Mouse (Mus musculus): ENCODE measurements around the gene Adamtsl4. TPM values are rescaled to one million over a fixed set of nuclear protein-coding genes. Genes with fewer than 3 reads are reported as not detected.

Gene Adamtsl4
- polyA plus RNA-seq, 1 experiment from 2014 or later: 3.9 TPM

GRCm38 (mm10) chr3:95664940-95665352 lies 22.8 kb downstream of the Adamtsl4 start:
- H3K4me1 ChIP-seq (ENCODE audit: insufficient read depth, low read length): peaks cover 81% of the 10 kb centered on the region
- H3K27ac ChIP-seq (ENCODE audit: low read length): peak overlapping the region; percentile 3; the same call in 1 of the 2 replicates
- no peak overlapping the region for H3K4me2 ChIP-seq (replicated peaks; ENCODE audit: low read depth, low read length)
- no peaks in the 10 kb centered on the region for H3K27me3 ChIP-seq (ENCODE audit: insufficient read depth, low read length)
- H3K9ac ChIP-seq (replicated peaks; ENCODE audit: low read length): no peak overlapping the region
- peaks cover 43% of the 10 kb centered on the region for H3K36me3 ChIP-seq (ENCODE audit: insufficient read depth, low read length)
- no peak for ATAC-seq (ENCODE audit: low FRiP score, low TSS enrichment)
- no peaks in the 10 kb centered on the region for H3K9me3 ChIP-seq (ENCODE audit: low read length)
- H3K4me3 ChIP-seq (ENCODE audit: low read length): no peak overlapping the region
- WGBS: 85% methylated on average over 4 of the region's 4 CpGs

- no peak overlapping the region for H3K4me2 ChIP-seq (replicated peaks; ENCODE audit: low read depth, low read length)
- peaks cover 81% of the 10 kb centered on the region for H3K4me1 ChIP-seq (ENCODE audit: insufficient read depth, low read length)
- ATAC-seq (ENCODE audit: low FRiP score, low TSS enrichment): no peak
- H3K9ac ChIP-seq (replicated peaks; ENCODE audit: low read length): no peak overlapping the region
- no peaks in the 10 kb centered on the region for H3K27me3 ChIP-seq (ENCODE audit: insufficient read depth, low read length)
- WGBS: 91% methylated on average over 3 of the region's 3 CpGs
- H3K9me3 ChIP-seq (ENCODE audit: low read length): no peaks in the 10 kb centered on the region
- H3K36me3 ChIP-seq (ENCODE audit: insufficient read depth, low read length): peaks cover 37% of the 10 kb centered on the region
- H3K4me3 ChIP-seq (ENCODE audit: low read length): no peak overlapping the region
- H3K27ac ChIP-seq (ENCODE audit: low read length): peak overlapping the region; percentile 5
Observed at GRCm38 (mm10) chr3:95663969-95664608, 23.6 kb downstream of the Adamtsl4 start.

GRCm38 (mm10) chr3:95663486-95663885 lies 24.2 kb downstream of the Adamtsl4 start:
- H3K4me3 ChIP-seq (ENCODE audit: low read length): no peak overlapping the region
- WGBS: 79% methylated on average over 2 of the region's 2 CpGs
- peaks cover 37% of the 10 kb centered on the region for H3K36me3 ChIP-seq (ENCODE audit: insufficient read depth, low read length)
- H3K4me2 ChIP-seq (replicated peaks; ENCODE audit: low read depth, low read length): no peak overlapping the region
- no peaks in the 10 kb centered on the region for H3K27me3 ChIP-seq (ENCODE audit: insufficient read depth, low read length)
- no peak overlapping the region for H3K9ac ChIP-seq (replicated peaks; ENCODE audit: low read length)
- no peaks in the 10 kb centered on the region for H3K9me3 ChIP-seq (ENCODE audit: low read length)
- H3K27ac ChIP-seq (ENCODE audit: low read length): peak overlapping the region; percentile 5; the same call in 1 of the 2 replicates
- no peak for ATAC-seq (ENCODE audit: low FRiP score, low TSS enrichment)
- H3K4me1 ChIP-seq (ENCODE audit: insufficient read depth, low read length): peaks cover 77% of the 10 kb centered on the region

GRCm38 (mm10) chr3:95662724-95663449 lies 24.8 kb downstream of the Adamtsl4 start:
- Histone ChIP-seq H3K4me3 (ENCODE audit: low read length) (peak overlapping the region; percentile 2; the same call in 1 of the 2 replicates), H3K4me2 (replicated peaks; ENCODE audit: low read depth, low read length) (peak overlapping the region; percentile 32), H3K36me3 (ENCODE audit: insufficient read depth, low read length) (peaks cover 37% of the 10 kb centered on the region), H3K9me3 (ENCODE audit: low read length) (no peaks in the 10 kb centered on the region), H3K4me1 (ENCODE audit: insufficient read depth, low read length) (peaks cover 71% of the 10 kb centered on the region), H3K27ac (ENCODE audit: low read length) (peak overlapping the region; percentile 22; the same call in 1 of the 2 replicates), H3K9ac (replicated peaks; ENCODE audit: low read length) (no peak overlapping the region), H3K27me3 (ENCODE audit: insufficient read depth, low read length) (no peaks in the 10 kb centered on the region)
- 72% methylated on average over 7 of the region's 7 CpGs for WGBS
- no peak for ATAC-seq (ENCODE audit: low FRiP score, low TSS enrichment)

- Histone ChIP-seq H3K9ac (replicated peaks; ENCODE audit: low read length) (no peak overlapping the region), H3K4me3 (ENCODE audit: low read length) (peak overlapping the region; percentile 23), H3K27ac (ENCODE audit: low read length) (peak overlapping the region; percentile 22; the same call in 1 of the 2 replicates), H3K36me3 (ENCODE audit: insufficient read depth, low read length) (peaks cover 37% of the 10 kb centered on the region), H3K9me3 (ENCODE audit: low read length) (no peaks in the 10 kb centered on the region), H3K4me1 (ENCODE audit: insufficient read depth, low read length) (peaks cover 64% of the 10 kb centered on the region), H3K27me3 (ENCODE audit: insufficient read depth, low read length) (no peaks in the 10 kb centered on the region), H3K4me2 (replicated peaks; ENCODE audit: low read depth, low read length) (peak overlapping the region; percentile 32)
- ATAC-seq (ENCODE audit: low FRiP score, low TSS enrichment): no peak
- 38% methylated on average over 7 of the region's 7 CpGs for WGBS
Observed at GRCm38 (mm10) chr3:95661945-95662715, 25.6 kb downstream of the Adamtsl4 start.

GRCm38 (mm10) chr3:95660788-95661478 lies 26.8 kb downstream of the Adamtsl4 start:
- Histone ChIP-seq H3K36me3 (ENCODE audit: insufficient read depth, low read length) (peaks cover 37% of the 10 kb centered on the region), H3K27ac (ENCODE audit: low read length) (0 out of 2 replicates have a peak overlapping the region, but pooled peaks have one; percentile 13), H3K4me2 (replicated peaks; ENCODE audit: low read depth, low read length) (peak overlapping the region; percentile 80), H3K9ac (replicated peaks; ENCODE audit: low read length) (peak overlapping the region; percentile 100), H3K9me3 (ENCODE audit: low read length) (no peaks in the 10 kb centered on the region), H3K27me3 (ENCODE audit: insufficient read depth, low read length) (no peaks in the 10 kb centered on the region), H3K4me3 (ENCODE audit: low read length) (peak overlapping the region; percentile 99), H3K4me1 (ENCODE audit: insufficient read depth, low read length) (peaks cover 54% of the 10 kb centered on the region)
- 20% methylated on average over 2 of the region's 2 CpGs for WGBS
- ATAC-seq (ENCODE audit: low FRiP score, low TSS enrichment): no peak

GRCm38 (mm10) chr3:95659948-95660347 lies 27.8 kb downstream of the Adamtsl4 start:
- Histone ChIP-seq H3K9ac (replicated peaks; ENCODE audit: low read length) (peak overlapping the region; percentile 100), H3K4me1 (ENCODE audit: insufficient read depth, low read length) (peaks cover 44% of the 10 kb centered on the region), H3K36me3 (ENCODE audit: insufficient read depth, low read length) (peaks cover 33% of the 10 kb centered on the region), H3K27ac (ENCODE audit: low read length) (peak overlapping the region; percentile 99), H3K9me3 (ENCODE audit: low read length) (no peaks in the 10 kb centered on the region), H3K4me2 (replicated peaks; ENCODE audit: low read depth, low read length) (peak overlapping the region; percentile 80), H3K27me3 (ENCODE audit: insufficient read depth, low read length) (no peaks in the 10 kb centered on the region), H3K4me3 (ENCODE audit: low read length) (peak overlapping the region; percentile 99)
- no peak for ATAC-seq (ENCODE audit: low FRiP score, low TSS enrichment)
- WGBS: 2% methylated on average over 8 of the region's 8 CpGs

GRCm38 (mm10) chr3:95658868-95659712 lies 28.6 kb downstream of the Adamtsl4 start:
- no peaks in the 10 kb centered on the region for H3K9me3 ChIP-seq (ENCODE audit: low read length)
- no peaks in the 10 kb centered on the region for H3K27me3 ChIP-seq (ENCODE audit: insufficient read depth, low read length)
- H3K9ac ChIP-seq (replicated peaks; ENCODE audit: low read length): peak overlapping the region; percentile 100
- peak; percentile 64 for ATAC-seq (ENCODE audit: low FRiP score, low TSS enrichment)
- H3K4me1 ChIP-seq (ENCODE audit: insufficient read depth, low read length): peaks cover 37% of the 10 kb centered on the region
- H3K4me2 ChIP-seq (replicated peaks; ENCODE audit: low read depth, low read length): peak overlapping the region; percentile 80
- peaks cover 30% of the 10 kb centered on the region for H3K36me3 ChIP-seq (ENCODE audit: insufficient read depth, low read length)
- under 1% methylated on average over 88 of the region's 113 CpGs for WGBS
- peak overlapping the region; percentile 99 for H3K27ac ChIP-seq (ENCODE audit: low read length)
- H3K4me3 ChIP-seq (ENCODE audit: low read length): peak overlapping the region; percentile 99
